Mouse (Mus musculus) T-cell, adult 66 days (primary cell): ENCODE measurements around the gene Dnmt1. TPM values are rescaled to one million over a fixed set of nuclear protein-coding genes. Genes with fewer than 3 reads are reported as not detected.

Experiments used
- total RNA-seq, 2 experiments: library from RNA; stranded (reverse); gene quantifications; 3 replicates in 1 of 2; 4 replicates in 1 of 2; pipeline ENCODE4 v1.2.4; 2023

Gene Dnmt1
- total RNA-seq: 100 to 1,000 TPM in 1 of 2 experiments, 10 to 100 TPM in 1; 99.8 to 107 TPM

GRCm38 (mm10) chr9:20959430-20959938 lies at the start of gene Dnmt1:
Dnmt1 (minus strand) TSS chr9:20959888.

DNA sequence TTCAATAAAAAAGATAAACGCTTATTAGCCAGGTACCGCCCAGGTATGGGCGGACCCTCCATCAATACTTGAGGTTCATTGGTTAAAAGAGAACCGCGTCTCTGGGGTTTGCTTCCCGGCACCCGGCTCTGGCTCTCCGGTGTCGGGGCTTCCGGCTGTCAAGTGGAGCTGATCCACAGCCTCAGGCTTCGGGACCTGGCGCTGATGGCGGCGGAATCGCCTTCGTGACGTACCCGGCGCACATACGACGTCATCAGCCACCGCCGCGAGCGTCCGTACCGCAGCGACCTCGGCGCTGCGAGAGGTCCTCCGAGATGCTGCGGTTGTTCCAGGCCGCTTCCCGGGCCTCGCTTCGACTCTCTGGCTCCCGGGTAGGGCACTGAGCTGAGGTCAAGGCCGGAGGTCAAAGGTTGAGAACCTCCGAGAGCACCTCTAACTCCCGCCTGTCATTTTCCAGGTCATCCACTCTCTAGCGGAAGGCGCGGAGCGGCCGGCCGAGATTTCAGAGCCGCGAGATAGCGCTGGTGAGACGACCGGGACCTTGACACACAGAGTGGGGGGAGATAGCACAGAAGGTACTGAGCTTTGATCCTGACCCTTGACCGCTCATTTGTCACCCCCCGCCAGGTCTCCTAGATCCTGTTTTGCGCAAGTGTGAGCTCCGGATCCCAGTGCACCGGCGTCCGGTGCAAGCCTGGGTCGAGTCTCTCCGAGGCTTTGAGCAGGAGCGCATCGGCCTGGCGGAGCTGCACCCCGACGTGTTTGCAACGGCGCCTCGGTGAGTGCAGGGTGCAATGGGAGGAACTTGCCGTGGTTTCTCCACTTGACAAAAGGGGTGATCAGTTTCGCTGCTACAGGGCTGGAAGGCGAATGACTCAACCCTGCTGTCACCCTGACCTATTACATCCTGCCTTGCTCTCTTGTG lies 43.2 kb upstream of the Dnmt1 start, which contains the start of gene Mrpl4:
TSS of gene Mrpl4 (plus strand) at position 112 of the 925 bp plus-strand sequence.

GRCm38 (mm10) chr9:20976216-20976960 lies 16.7 kb upstream of the Dnmt1 start, which contains the start of gene S1pr2:
S1pr2 (minus strand) TSS chr9:20976781.

GRCm38 (mm10) chr9:20898511-20899073 lies 61.1 kb downstream of the Dnmt1 start, which contains the start of gene Eif3g:
Eif3g (minus strand) TSS chr9:20898623.

DNA sequence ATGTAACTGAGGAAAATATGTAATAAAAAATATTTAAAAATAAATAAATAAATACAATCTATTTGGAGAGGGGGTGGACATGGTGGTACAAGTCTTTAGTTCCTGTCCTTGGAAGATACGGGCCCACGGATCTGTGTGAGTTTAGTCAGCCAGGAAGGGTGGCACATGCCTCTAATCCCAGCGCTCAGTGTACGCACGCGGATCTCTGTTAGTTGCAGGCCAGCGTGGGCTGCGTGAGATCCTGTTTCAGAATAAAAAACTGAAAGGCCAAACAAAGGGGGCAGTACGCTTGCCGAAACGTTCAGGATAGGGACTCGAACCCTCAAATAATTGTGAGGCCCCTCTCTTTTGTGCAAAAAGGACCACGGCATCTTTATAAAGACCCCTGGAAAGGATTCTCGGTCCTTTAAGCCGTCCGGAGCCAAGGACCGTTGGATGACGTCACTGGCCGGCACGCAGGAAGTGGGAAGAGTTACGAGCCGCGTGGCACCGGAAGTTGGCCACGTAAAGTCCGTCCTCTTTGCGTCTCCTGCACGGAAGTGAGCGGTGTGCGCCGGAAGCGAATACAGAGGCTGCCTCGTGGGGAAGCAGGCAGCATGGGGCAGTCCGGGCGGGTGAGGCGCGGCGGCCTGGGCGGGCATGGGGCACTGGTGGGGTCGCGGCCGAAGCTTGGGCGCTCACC lies 71.8 kb downstream of the Dnmt1 start, which contains the start of gene Ppan:
TSS of gene Ppan (plus strand) at position 472 of the 682 bp plus-strand sequence.

DNA sequence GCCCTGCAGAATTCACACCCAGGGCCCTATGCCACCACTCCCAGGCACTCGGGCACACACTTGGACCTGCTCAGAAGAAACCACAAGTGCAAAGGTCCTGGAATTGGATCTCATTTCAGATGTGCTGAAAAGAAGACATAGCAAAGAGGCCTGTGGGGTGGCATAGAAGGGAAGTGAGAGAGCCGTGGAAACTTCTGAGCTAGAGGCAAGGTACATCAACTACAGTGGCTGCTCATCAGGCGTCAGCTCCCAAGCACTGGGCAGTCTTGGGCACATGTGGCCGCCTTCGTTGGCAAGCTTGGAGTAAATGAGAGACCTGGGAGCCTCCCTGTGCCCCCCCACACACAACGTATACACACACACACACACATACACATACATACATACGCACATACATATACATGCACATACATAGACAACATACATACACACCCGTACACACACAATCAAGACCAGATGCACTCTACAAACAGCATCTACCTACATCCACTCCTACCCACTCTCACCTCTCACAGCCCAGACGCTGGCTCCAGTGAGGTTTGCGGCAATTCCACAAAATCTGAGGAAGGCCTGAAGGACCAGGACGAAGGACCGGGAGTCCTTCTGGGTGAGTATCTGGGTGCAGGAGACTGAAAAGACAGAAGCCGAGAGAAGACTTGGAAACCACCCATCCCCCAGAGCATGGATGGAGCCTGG lies 80.4 kb downstream of the Dnmt1 start, which contains the start of gene Angptl6:
TSS of gene Angptl6 (minus strand) at position 631 of the 696 bp plus-strand sequence.

DNA sequence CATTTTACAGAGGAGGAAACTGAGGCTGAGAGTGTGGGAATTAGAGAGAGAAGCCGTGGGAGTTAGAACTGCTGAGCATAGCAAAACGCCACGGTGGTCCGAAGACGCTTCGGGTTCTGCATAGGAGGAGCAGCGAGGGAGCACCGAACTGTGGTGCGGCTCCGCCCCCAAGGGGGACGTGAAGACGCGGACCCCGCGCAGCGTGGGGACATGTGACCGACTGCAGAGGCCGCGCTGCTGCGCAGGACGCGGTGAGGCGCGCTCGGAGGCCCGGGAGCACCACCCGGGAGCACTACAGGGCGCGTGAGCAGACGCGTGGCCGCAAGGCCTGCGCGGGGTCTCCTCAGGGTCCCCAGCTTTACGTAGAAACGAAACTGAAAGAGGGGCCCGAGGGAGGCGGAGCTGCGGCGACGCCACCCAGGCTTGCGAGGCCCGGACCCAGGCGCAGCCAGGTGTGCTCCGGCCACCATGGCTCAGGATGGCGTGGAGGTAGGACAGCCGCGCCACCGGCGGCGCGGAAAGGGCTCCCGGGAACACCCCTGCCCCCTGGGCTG lies 91.2 kb downstream of the Dnmt1 start, which contains the start of gene A230050P20Rik:
TSS of gene A230050P20Rik (plus strand) at position 195 of the 554 bp plus-strand sequence.

Other genes starting within 250 kb of the Dnmt1 start
- gene Olfm2, start 213.5 kb downstream of the Dnmt1 start, total RNA-seq: not detected
- gene Col5a3, start 144.8 kb downstream of the Dnmt1 start, total RNA-seq: not detected
- gene Rdh8, start 141.4 kb downstream of the Dnmt1 start, total RNA-seq: not detected
- gene A230050P20Rik, start 91.2 kb downstream of the Dnmt1 start, total RNA-seq: 10 to 100 TPM; 59.7 to 65.3 TPM
- 1 to 10 TPM; 1.1 to 3.0 TPM for gene Angptl6, start 80.2 kb downstream of the Dnmt1 start, total RNA-seq
- gene Ppan, start 71.7 kb downstream of the Dnmt1 start, total RNA-seq: 100 to 1,000 TPM in 1 of 2 experiments, 10 to 100 TPM in 1; 95.1 to 102 TPM
- 100 to 1,000 TPM; 187 to 197 TPM for gene Eif3g, start 61.3 kb downstream of the Dnmt1 start, total RNA-seq
- gene S1pr2, start 16.9 kb upstream of the Dnmt1 start, total RNA-seq: 1 to 10 TPM; 2.5 to 6.7 TPM
- gene Mrpl4, start 42.9 kb upstream of the Dnmt1 start, total RNA-seq: 10 to 100 TPM; 51.2 to 53.0 TPM
- gene Icam1, start 56.1 kb upstream of the Dnmt1 start, total RNA-seq: 10 to 100 TPM; 43.1 to 49.4 TPM
- 1 to 10 TPM in 1 of 2 experiments, under 1 TPM in 1; 0.56 to 1.2 TPM for gene Icam4, start 69.5 kb upstream of the Dnmt1 start, total RNA-seq
- gene Icam5, start 72.2 kb upstream of the Dnmt1 start, total RNA-seq: under 1 TPM; 0.62 to 0.73 TPM
- 1 to 10 TPM; 2.6 to 3.7 TPM for gene Zglp1, start 107.2 kb upstream of the Dnmt1 start, total RNA-seq
- 1 to 10 TPM; 2.3 to 4.1 TPM for gene Gm49373, start 113.2 kb upstream of the Dnmt1 start, total RNA-seq
- 10 to 100 TPM; 33.5 to 34.0 TPM for gene Fdx1l, start 113.7 kb upstream of the Dnmt1 start, total RNA-seq
- 10 to 100 TPM; 12.8 to 16.0 TPM for gene Gm38431, start 132.1 kb upstream of the Dnmt1 start, total RNA-seq
- gene Raver1, start 132.1 kb upstream of the Dnmt1 start, total RNA-seq: 100 to 1,000 TPM; 110 to 111 TPM
- gene Tyk2, start 171.4 kb upstream of the Dnmt1 start, total RNA-seq: 10 to 100 TPM; 65.7 to 68.6 TPM
- gene Cdc37, start 190.1 kb upstream of the Dnmt1 start, total RNA-seq: 100 to 1,000 TPM; 132 to 148 TPM
- gene Pde4a, start 205.8 kb upstream of the Dnmt1 start, total RNA-seq: 1 to 10 TPM in 1 of 2 experiments, under 1 TPM in 1; 0.74 to 1.8 TPM